Mouse (Mus musculus): ENCODE data around the gene Olfr31. TPM values are rescaled to one million over a fixed set of nuclear protein-coding genes. Genes with fewer than 3 reads are reported as not detected.

Gene Olfr31
- not detected in 2 replicates for total RNA-seq (2014; fragmentation: Nextera tagmentation)
- 0.06 and 0.16 TPM in 2 replicates for total RNA-seq (2017)
- not detected in 2 replicates for polyA plus RNA-seq (2012)

DNA sequence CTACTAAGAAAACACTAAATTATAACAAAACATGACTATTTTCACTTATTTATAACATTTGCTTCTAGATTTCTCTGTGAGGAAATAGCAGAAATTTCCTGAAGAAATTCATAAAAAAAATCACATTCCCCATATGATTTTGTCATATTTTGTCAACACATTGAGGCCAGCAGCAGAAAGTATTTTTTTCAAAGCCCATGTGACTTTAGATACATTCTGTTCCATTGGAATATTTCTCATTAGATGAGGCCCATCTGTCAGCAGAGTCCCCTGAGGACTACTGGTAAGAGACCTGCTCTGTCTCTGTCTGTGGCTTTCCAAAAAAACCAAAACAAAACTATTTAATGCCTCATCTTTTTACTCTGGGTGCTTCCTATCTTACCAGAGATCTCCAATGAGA, at the start of gene Olfr31:
TSS of gene Olfr31 (plus strand) at position 301 of the 400 bp plus-strand sequence.
- Histone ChIP-seq H3K27me3 (ENCODE audit: insufficient read depth, low read length) (0 out of 2 replicates have a peak, but pooled peaks cover 3% of the 10 kb centered on the region), H3K4me1 (ENCODE audit: insufficient read depth, low read depth, low read length) (no peaks in the 10 kb centered on the region), H3K36me3 (replicated peaks) (no peaks in the 10 kb centered on the region), H3K4me3 (ENCODE audit: low read depth, low read length) (no peak within 1 kb of the TSS), H3K9me3 (replicated peaks) (no peaks in the 10 kb centered on the region)
- no peak for TF ChIP-seq GATA2 (IDR thresholded peaks at IDR 0.05; ENCODE audit: borderline replicate concordance, low read depth, low read length)
- no peak for TF ChIP-seq GATA1 (IDR thresholded peaks at IDR 0.05; ENCODE audit: borderline replicate concordance, low read length)
- no peak for TF ChIP-seq POLR2AphosphoS5 (IDR thresholded peaks at IDR 0.05; ENCODE audit: insufficient replicate concordance, low read depth, low read length)
- no peak for TF ChIP-seq TAL1 (conservative IDR thresholded peaks at IDR 0.05; ENCODE audit: low read depth, low read length)
- TF ChIP-seq CTCF (IDR thresholded peaks at IDR 0.05; ENCODE audit: low read depth, low read length): no peak
- DNase-seq (ENCODE audit: low spot score) (no peak), ATAC-seq (ENCODE audit: extremely low read depth, insufficient number of reproducible peaks, low FRiP score, poor library complexity, severe bottlenecking) (no peak)

DNA sequence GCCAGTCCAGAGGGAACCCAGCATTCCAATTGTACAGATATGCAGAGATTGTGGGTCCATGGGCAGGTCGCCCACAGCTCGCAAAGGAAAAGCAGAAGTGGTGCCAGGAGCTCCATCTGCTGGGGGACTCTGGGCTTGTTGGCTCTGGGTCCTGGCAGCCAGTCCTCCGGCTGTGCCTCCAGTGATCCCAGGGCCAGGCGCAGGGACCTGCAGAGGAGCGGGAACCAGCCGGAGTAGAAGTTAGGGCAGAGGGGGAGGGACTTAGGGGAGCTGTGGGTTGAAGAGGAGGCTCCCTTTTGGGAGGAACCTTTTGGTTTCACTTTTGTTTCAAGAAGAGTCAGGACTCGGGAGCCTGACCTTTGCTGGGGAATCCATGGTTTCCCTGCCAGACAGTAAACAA, 28.2 kb upstream of the Olfr31 start:
- TF ChIP-seq TAL1 (conservative IDR thresholded peaks at IDR 0.05; ENCODE audit: low read depth, low read length) (no peak), GATA2 (IDR thresholded peaks at IDR 0.05; ENCODE audit: borderline replicate concordance, low read depth, low read length) (no peak), GATA1 (IDR thresholded peaks at IDR 0.05; ENCODE audit: borderline replicate concordance, low read length) (no peak), CTCF (IDR thresholded peaks at IDR 0.05; ENCODE audit: low read depth, low read length) (no peak)
- DNase-seq (ENCODE audit: low spot score): peak; percentile 12
- ATAC-seq (ENCODE audit: extremely low read depth, insufficient number of reproducible peaks, low FRiP score, poor library complexity, severe bottlenecking): peak; percentile 63
- H3K27me3 ChIP-seq (ENCODE audit: insufficient read depth, low read length): no peaks in the 10 kb centered on the region
- H3K4me3 ChIP-seq (ENCODE audit: low read depth, low read length): peak overlapping the region; percentile 64
- no peaks in the 10 kb centered on the region for H3K9me3 ChIP-seq (replicated peaks)
- H3K4me1 ChIP-seq (ENCODE audit: insufficient read depth, low read depth, low read length): peaks cover 6% of the 10 kb centered on the region
- H3K36me3 ChIP-seq (replicated peaks): no peaks in the 10 kb centered on the region

DNA sequence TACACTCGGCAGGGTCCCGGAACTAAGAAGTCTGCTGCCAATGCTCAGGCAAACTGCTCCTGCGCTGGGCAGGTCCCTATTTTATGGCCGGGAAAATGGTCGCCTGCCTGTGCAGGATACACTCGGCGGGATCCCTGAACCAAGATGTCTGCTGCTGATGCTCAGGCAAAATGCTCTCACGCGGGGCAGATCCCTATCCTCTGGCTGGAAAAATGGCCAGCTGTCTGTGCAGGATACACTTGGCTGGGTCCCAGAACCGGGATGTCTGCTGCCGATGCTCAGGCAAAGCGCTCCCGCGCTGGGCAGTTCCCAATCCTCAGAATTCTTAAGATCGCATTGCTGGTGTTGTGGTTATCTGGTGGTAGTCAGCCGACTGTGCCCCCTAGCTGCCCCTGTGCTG, 13.7 kb upstream of the Olfr31 start:
- ATAC-seq (ENCODE audit: extremely low read depth, insufficient number of reproducible peaks, low FRiP score, poor library complexity, severe bottlenecking) (no peak), DNase-seq (ENCODE audit: low spot score) (no peak)
- H3K4me1 ChIP-seq (ENCODE audit: insufficient read depth, low read depth, low read length): no peaks in the 10 kb centered on the region
- peaks cover 3% of the 10 kb centered on the region; the same call in 1 of the 2 replicates for H3K27me3 ChIP-seq (ENCODE audit: insufficient read depth, low read length)
- H3K36me3 ChIP-seq (replicated peaks): no peaks in the 10 kb centered on the region
- no peaks in the 10 kb centered on the region for H3K9me3 ChIP-seq (replicated peaks)
- H3K4me3 ChIP-seq (ENCODE audit: low read depth, low read length): no peak overlapping the region
- TF ChIP-seq GATA1 (IDR thresholded peaks at IDR 0.05; ENCODE audit: borderline replicate concordance, low read length) (no peak), GATA2 (IDR thresholded peaks at IDR 0.05; ENCODE audit: borderline replicate concordance, low read depth, low read length) (no peak), POLR2AphosphoS5 (IDR thresholded peaks at IDR 0.05; ENCODE audit: insufficient replicate concordance, low read depth, low read length) (no peak), TAL1 (conservative IDR thresholded peaks at IDR 0.05; ENCODE audit: low read depth, low read length) (no peak), CTCF (IDR thresholded peaks at IDR 0.05; ENCODE audit: low read depth, low read length) (no peak)

DNA sequence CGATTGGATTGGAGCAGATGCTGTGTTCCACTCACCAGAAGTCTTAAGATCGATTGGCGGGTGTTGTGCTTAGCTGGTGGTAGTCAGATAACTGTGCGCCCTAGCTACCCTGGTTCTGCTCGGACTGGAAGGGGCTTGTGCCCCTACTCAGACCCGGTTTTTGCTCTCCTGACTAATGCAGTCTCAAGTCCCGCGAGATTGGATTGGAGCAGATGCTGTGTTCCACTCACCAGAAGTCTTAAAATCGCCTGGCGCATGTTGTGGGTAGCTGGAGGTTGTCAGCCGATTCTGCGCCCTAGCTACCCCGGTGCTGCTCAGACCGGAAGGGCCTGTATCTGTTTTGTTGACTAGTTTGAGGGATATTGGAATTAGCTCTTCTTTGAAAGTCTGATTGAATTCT, 13.2 kb upstream of the Olfr31 start:
- Histone ChIP-seq H3K9me3 (replicated peaks) (no peaks in the 10 kb centered on the region), H3K4me1 (ENCODE audit: insufficient read depth, low read depth, low read length) (no peaks in the 10 kb centered on the region), H3K36me3 (replicated peaks) (no peaks in the 10 kb centered on the region), H3K27me3 (ENCODE audit: insufficient read depth, low read length) (peaks cover 3% of the 10 kb centered on the region; the same call in 1 of the 2 replicates), H3K4me3 (ENCODE audit: low read depth, low read length) (no peak overlapping the region)
- ATAC-seq (ENCODE audit: extremely low read depth, insufficient number of reproducible peaks, low FRiP score, poor library complexity, severe bottlenecking) (no peak), DNase-seq (ENCODE audit: low spot score) (no peak)
- TF ChIP-seq GATA1 (IDR thresholded peaks at IDR 0.05; ENCODE audit: borderline replicate concordance, low read length) (no peak), POLR2AphosphoS5 (IDR thresholded peaks at IDR 0.05; ENCODE audit: insufficient replicate concordance, low read depth, low read length) (no peak), CTCF (IDR thresholded peaks at IDR 0.05; ENCODE audit: low read depth, low read length) (no peak), GATA2 (IDR thresholded peaks at IDR 0.05; ENCODE audit: borderline replicate concordance, low read depth, low read length) (no peak), TAL1 (conservative IDR thresholded peaks at IDR 0.05; ENCODE audit: low read depth, low read length) (no peak)

DNA sequence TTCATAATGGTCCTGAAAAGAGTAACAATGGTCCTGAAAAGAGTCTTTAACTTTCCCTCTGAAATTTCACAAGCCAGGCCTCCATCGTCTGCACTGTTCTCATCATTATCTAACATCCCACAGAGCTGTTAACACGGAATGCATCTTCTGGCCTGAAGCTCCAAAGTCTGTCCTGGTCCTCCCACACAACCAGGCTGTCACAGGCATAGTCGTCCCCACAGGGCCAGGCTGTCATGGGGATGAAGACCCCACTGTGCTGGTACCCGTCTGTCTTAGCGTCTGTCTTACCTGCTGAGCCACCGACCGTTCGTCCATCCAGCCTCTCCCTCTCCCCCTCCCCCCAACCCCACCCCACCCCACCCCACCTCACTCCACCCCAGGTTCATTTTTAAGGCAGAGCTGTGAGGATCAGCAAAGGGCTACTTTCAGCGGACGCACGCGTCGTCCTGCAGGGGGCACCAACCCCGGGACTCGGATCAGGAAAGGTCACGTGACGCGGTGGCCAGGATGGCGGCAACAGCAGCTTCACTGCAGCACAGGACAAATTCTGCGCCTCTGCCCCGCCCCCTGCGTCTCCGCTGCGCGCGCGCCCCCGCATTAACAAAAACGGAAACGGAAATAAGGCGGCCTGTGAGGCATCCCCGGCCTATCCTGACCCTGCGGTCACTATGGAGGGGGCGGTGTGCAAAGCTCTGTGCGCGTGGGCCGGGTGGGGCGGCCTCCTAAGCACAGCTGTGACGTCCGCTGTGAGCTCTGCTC, 22.7 kb downstream of the Olfr31 start:
- H3K9me3 ChIP-seq (replicated peaks): peaks cover 36% of the 10 kb centered on the region
- H3K4me3 ChIP-seq (ENCODE audit: low read depth, low read length): peak overlapping the region; percentile 79
- TF ChIP-seq GATA1 (IDR thresholded peaks at IDR 0.05; ENCODE audit: borderline replicate concordance, low read length) (no peak), CTCF (IDR thresholded peaks at IDR 0.05; ENCODE audit: low read depth, low read length) (0 out of 2 replicates have a peak, but pooled peaks have one; percentile 13), POLR2AphosphoS5 (IDR thresholded peaks at IDR 0.05; ENCODE audit: insufficient replicate concordance, low read depth, low read length) (no peak)
- ATAC-seq (ENCODE audit: extremely low read depth, insufficient number of reproducible peaks, low FRiP score, poor library complexity, severe bottlenecking) (peak; percentile 72), DNase-seq (ENCODE audit: low spot score) (peak; percentile 82)
- no peaks in the 10 kb centered on the region for H3K27me3 ChIP-seq (ENCODE audit: insufficient read depth, low read length)
- peaks cover 16% of the 10 kb centered on the region for H3K4me1 ChIP-seq (ENCODE audit: insufficient read depth, low read depth, low read length)
- H3K36me3 ChIP-seq (replicated peaks): peaks cover 28% of the 10 kb centered on the region

DNA sequence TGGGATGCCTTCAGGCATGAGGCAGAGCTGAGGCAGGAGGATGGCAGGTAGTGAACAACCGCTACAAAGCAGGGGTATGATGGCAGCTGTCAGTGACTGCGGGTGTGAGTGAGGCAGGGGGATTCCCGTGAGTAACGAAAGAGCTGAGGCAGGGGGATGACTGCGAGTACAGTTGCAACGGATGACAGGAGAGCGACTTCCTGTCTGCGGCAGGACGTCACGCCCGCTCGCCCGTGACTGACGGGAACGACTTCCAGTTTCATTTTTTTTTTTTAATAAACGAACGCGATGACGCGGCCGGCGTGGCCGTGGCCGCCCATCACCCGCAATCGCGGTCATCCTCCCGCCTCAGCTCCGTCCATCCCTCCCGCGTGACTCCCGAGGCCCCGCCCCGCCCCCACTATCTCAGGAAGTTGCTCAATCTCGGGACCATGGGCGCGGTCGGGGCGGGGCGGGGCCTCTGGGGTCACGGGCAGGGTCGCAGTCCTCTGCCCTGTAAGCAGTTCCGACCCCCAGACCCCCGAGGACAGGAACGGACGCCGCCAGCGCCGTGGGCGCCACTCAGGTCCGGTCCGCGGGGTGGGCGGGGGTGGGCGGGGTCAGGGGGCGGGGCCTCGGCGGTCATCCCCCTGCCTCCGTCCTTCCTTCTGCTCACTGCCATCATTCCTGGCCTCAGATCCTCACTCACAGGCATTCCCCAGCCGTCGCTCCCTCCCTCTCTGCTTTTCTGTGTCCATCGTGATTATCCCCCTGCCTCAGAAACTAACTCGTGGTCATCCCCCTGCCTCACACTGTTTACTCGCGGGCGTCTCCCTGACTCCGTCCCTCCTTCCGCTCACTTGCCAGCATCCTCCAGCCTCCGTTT, 23.6 kb downstream of the Olfr31 start, which contains the start of gene Il3ra:
TSS of gene Il3ra (plus strand) at position 328 of the 865 bp plus-strand sequence.
- H3K4me1 ChIP-seq (ENCODE audit: insufficient read depth, low read depth, low read length): peaks cover 16% of the 10 kb centered on the region
- DNase-seq (ENCODE audit: low spot score) (peak; percentile 77), ATAC-seq (ENCODE audit: extremely low read depth, insufficient number of reproducible peaks, low FRiP score, poor library complexity, severe bottlenecking) (peak; percentile 59)
- TF ChIP-seq TAL1 (conservative IDR thresholded peaks at IDR 0.05; ENCODE audit: low read depth, low read length): no peak
- TF ChIP-seq GATA2 (IDR thresholded peaks at IDR 0.05; ENCODE audit: borderline replicate concordance, low read depth, low read length): no peak
- no peak for TF ChIP-seq POLR2AphosphoS5 (IDR thresholded peaks at IDR 0.05; ENCODE audit: insufficient replicate concordance, low read depth, low read length)
- no peak for TF ChIP-seq GATA1 (IDR thresholded peaks at IDR 0.05; ENCODE audit: borderline replicate concordance, low read length)
- TF ChIP-seq CTCF (IDR thresholded peaks at IDR 0.05; ENCODE audit: low read depth, low read length): no peak
- peaks cover 45% of the 10 kb centered on the region for H3K9me3 ChIP-seq (replicated peaks)
- peak within 1 kb of the TSS; percentile 79 for H3K4me3 ChIP-seq (ENCODE audit: low read depth, low read length)
- H3K36me3 ChIP-seq (replicated peaks): peaks cover 37% of the 10 kb centered on the region
- no peaks in the 10 kb centered on the region for H3K27me3 ChIP-seq (ENCODE audit: insufficient read depth, low read length)

Measured in G1E (cell line).